Mouse (Mus musculus): ENCODE data around the gene Kif14. TPM values are rescaled to one million over a fixed set of nuclear protein-coding genes. Genes with fewer than 3 reads are reported as not detected.

The Kif14 gene
- polyA plus RNA-seq, 2 experiments: 5.1 to 6.2 TPM

DNA sequence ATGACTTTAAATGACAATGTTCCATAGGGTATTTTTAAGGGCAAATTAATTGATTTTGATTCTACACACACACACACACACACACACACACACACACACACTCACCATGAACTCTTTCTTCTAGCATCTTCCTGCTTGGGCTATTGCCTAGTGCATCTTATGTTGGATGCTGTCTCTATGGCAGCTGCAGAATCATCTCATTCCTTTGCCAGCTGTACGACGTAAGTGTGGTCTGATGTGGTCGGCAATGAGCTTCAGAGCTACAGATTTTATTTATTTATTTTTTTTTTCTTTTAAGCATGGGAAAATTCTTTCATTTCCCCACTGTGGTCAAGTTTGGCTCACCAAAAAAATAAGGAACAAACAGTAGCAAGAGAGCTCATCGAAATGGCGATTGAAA, 92.6 kb downstream of the Kif14 start:
- no peak overlapping the region for H3K9ac ChIP-seq (ENCODE audit: low read depth, low read length, severe bottlenecking)
- H3K4me2 ChIP-seq (replicated peaks; ENCODE audit: low read depth, low read length, severe bottlenecking): no peak overlapping the region
- 55% methylated on average over 5 of the region's 5 CpGs for WGBS
- no peak for DNase-seq (ENCODE audit: low spot score)
- no peaks in the 10 kb centered on the region for H3K36me3 ChIP-seq (ENCODE audit: control insufficient read depth, insufficient read depth, low read length)
- H3K4me1 ChIP-seq (ENCODE audit: control insufficient read depth, insufficient read depth, low read length): peaks cover 29% of the 10 kb centered on the region
- H3K27ac ChIP-seq (replicated peaks; ENCODE audit: low read depth, low read length): no peak overlapping the region; the same call in 1 of the 2 replicates
- no peak overlapping the region for H3K4me3 ChIP-seq (replicated peaks; ENCODE audit: low read length)
- H3K9me3 ChIP-seq (ENCODE audit: control insufficient read depth, low read length): no peaks in the 10 kb centered on the region
- no peak for TF ChIP-seq POLR2A (IDR thresholded peaks at IDR 0.05; ENCODE audit: borderline replicate concordance, extremely low read depth, insufficient read depth, insufficient read length)
- ATAC-seq (ENCODE audit: low FRiP score, low read depth): no peak
- H3K27me3 ChIP-seq (ENCODE audit: control insufficient read depth, insufficient read depth, low read length): no peaks in the 10 kb centered on the region

GRCm38 (mm10) chr1:136559284-136559683, 93.1 kb downstream of the Kif14 start:
- Histone ChIP-seq H3K9me3 (ENCODE audit: control insufficient read depth, low read length) (no peaks in the 10 kb centered on the region), H3K4me2 (replicated peaks; ENCODE audit: low read depth, low read length, severe bottlenecking) (no peak overlapping the region), H3K27me3 (ENCODE audit: control insufficient read depth, insufficient read depth, low read length) (no peaks in the 10 kb centered on the region), H3K4me1 (ENCODE audit: control insufficient read depth, insufficient read depth, low read length) (peaks cover 27% of the 10 kb centered on the region), H3K9ac (ENCODE audit: low read depth, low read length, severe bottlenecking) (no peak overlapping the region), H3K27ac (replicated peaks; ENCODE audit: low read depth, low read length) (no peak overlapping the region; the same call in 1 of the 2 replicates), H3K36me3 (ENCODE audit: control insufficient read depth, insufficient read depth, low read length) (no peaks in the 10 kb centered on the region), H3K4me3 (replicated peaks; ENCODE audit: low read length) (no peak overlapping the region)
- peak; percentile 71 for ATAC-seq (ENCODE audit: low FRiP score, low read depth)
- no peak for DNase-seq (ENCODE audit: low spot score)
- WGBS: 37% methylated on average over 5 of the region's 5 CpGs
- no peak for TF ChIP-seq POLR2A (IDR thresholded peaks at IDR 0.05; ENCODE audit: borderline replicate concordance, extremely low read depth, insufficient read depth, insufficient read length)

DNA sequence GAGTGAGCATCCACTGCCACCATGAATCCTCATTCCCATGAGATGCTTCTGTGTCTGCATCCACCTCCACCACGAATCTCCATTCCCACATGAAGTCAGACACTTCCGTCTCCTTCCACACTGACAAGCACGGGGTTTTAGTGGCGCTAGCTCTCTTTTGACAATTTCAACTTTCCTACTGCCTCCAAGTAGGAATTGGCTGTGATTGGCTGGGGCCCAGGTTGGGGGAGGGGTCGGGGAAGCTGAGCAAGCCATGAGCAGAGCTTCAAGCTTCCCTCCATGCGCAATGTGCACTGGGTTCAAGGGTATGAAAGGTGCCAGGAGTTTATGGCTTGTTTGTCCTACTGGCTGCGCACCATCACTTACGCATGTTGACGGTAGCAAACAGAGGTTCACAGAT, 93.6 kb downstream of the Kif14 start:
- Histone ChIP-seq H3K9me3 (ENCODE audit: control insufficient read depth, low read length) (no peaks in the 10 kb centered on the region), H3K36me3 (ENCODE audit: control insufficient read depth, insufficient read depth, low read length) (no peaks in the 10 kb centered on the region), H3K4me3 (replicated peaks; ENCODE audit: low read length) (no peak overlapping the region), H3K27ac (replicated peaks; ENCODE audit: low read depth, low read length) (no peak overlapping the region), H3K4me2 (replicated peaks; ENCODE audit: low read depth, low read length, severe bottlenecking) (no peak overlapping the region), H3K27me3 (ENCODE audit: control insufficient read depth, insufficient read depth, low read length) (no peaks in the 10 kb centered on the region), H3K4me1 (ENCODE audit: control insufficient read depth, insufficient read depth, low read length) (peaks cover 27% of the 10 kb centered on the region), H3K9ac (ENCODE audit: low read depth, low read length, severe bottlenecking) (no peak overlapping the region)
- DNase-seq (ENCODE audit: low spot score): no peak
- 79% methylated on average over 9 of the region's 9 CpGs for WGBS
- no peak for TF ChIP-seq POLR2A (IDR thresholded peaks at IDR 0.05; ENCODE audit: borderline replicate concordance, extremely low read depth, insufficient read depth, insufficient read length)
- ATAC-seq (ENCODE audit: low FRiP score, low read depth): no peak

- DNase-seq (ENCODE audit: low spot score): no peak
Measured at GRCm38 (mm10) chr1:136561823-136562222, 95.7 kb downstream of the Kif14 start.

GRCm38 (mm10) chr1:136563149-136563548, 97.0 kb downstream of the Kif14 start:
- Histone ChIP-seq H3K27ac (replicated peaks; ENCODE audit: low read depth, low read length) (no peak overlapping the region), H3K4me3 (replicated peaks; ENCODE audit: low read length) (no peak overlapping the region), H3K9ac (ENCODE audit: low read depth, low read length, severe bottlenecking) (no peak overlapping the region), H3K27me3 (ENCODE audit: control insufficient read depth, insufficient read depth, low read length) (no peaks in the 10 kb centered on the region), H3K4me2 (replicated peaks; ENCODE audit: low read depth, low read length, severe bottlenecking) (no peak overlapping the region), H3K9me3 (ENCODE audit: control insufficient read depth, low read length) (no peaks in the 10 kb centered on the region), H3K4me1 (ENCODE audit: control insufficient read depth, insufficient read depth, low read length) (peaks cover 20% of the 10 kb centered on the region), H3K36me3 (ENCODE audit: control insufficient read depth, insufficient read depth, low read length) (no peaks in the 10 kb centered on the region)
- no peak for DNase-seq (ENCODE audit: low spot score)
- no peak for TF ChIP-seq POLR2A (IDR thresholded peaks at IDR 0.05; ENCODE audit: borderline replicate concordance, extremely low read depth, insufficient read depth, insufficient read length)
- no peak for ATAC-seq (ENCODE audit: low FRiP score, low read depth)
- 19% methylated on average over 11 of the region's 11 CpGs for WGBS

More at GRCm38 (mm10) chr1:136561823-136562222, 95.7 kb downstream of the Kif14 start:
- no peak overlapping the region for H3K4me2 ChIP-seq (replicated peaks; ENCODE audit: low read depth, low read length, severe bottlenecking)
- H3K9ac ChIP-seq (ENCODE audit: low read depth, low read length, severe bottlenecking): no peak overlapping the region
- ATAC-seq (ENCODE audit: low FRiP score, low read depth): no peak
- H3K4me3 ChIP-seq (replicated peaks; ENCODE audit: low read length): no peak overlapping the region
- 57% methylated on average over 10 of the region's 10 CpGs for WGBS
- no peak for TF ChIP-seq POLR2A (IDR thresholded peaks at IDR 0.05; ENCODE audit: borderline replicate concordance, extremely low read depth, insufficient read depth, insufficient read length)
- no peaks in the 10 kb centered on the region for H3K36me3 ChIP-seq (ENCODE audit: control insufficient read depth, insufficient read depth, low read length)
- H3K9me3 ChIP-seq (ENCODE audit: control insufficient read depth, low read length): no peaks in the 10 kb centered on the region
- no peaks in the 10 kb centered on the region for H3K27me3 ChIP-seq (ENCODE audit: control insufficient read depth, insufficient read depth, low read length)
- peaks cover 20% of the 10 kb centered on the region for H3K4me1 ChIP-seq (ENCODE audit: control insufficient read depth, insufficient read depth, low read length)
- H3K27ac ChIP-seq (replicated peaks; ENCODE audit: low read depth, low read length): no peak overlapping the region

DNA sequence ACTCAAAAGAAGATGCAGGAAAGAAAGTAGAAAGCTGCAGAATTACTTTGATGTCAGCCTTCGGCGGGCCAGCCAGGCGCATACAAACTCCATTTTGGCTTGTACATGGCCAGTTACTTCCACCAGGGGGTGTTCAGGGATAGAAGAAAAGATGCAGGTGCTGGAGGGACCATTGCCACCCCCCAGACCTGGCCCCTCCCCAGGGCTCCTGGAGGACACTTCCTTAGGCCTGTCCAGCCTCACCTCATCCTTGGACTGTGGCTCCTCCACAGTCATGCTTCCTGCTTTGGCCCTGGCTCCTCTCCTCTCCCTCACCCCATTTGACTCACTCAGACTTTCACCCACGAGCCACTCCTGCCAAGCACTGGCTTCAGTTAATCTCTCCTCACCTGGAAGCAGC, 98.8 kb downstream of the Kif14 start:
- 56% methylated on average over 4 of the region's 4 CpGs for WGBS
- no peak overlapping the region for H3K4me3 ChIP-seq (replicated peaks; ENCODE audit: low read length)
- no peaks in the 10 kb centered on the region for H3K36me3 ChIP-seq (ENCODE audit: control insufficient read depth, insufficient read depth, low read length)
- H3K4me1 ChIP-seq (ENCODE audit: control insufficient read depth, insufficient read depth, low read length): peaks cover 14% of the 10 kb centered on the region
- no peak overlapping the region for H3K27ac ChIP-seq (replicated peaks; ENCODE audit: low read depth, low read length)
- H3K27me3 ChIP-seq (ENCODE audit: control insufficient read depth, insufficient read depth, low read length): no peaks in the 10 kb centered on the region
- TF ChIP-seq POLR2A (IDR thresholded peaks at IDR 0.05; ENCODE audit: borderline replicate concordance, extremely low read depth, insufficient read depth, insufficient read length): no peak
- no peak for ATAC-seq (ENCODE audit: low FRiP score, low read depth)
- no peak overlapping the region for H3K9ac ChIP-seq (ENCODE audit: low read depth, low read length, severe bottlenecking)
- no peak overlapping the region for H3K4me2 ChIP-seq (replicated peaks; ENCODE audit: low read depth, low read length, severe bottlenecking)
- no peaks in the 10 kb centered on the region for H3K9me3 ChIP-seq (ENCODE audit: control insufficient read depth, low read length)
- DNase-seq (ENCODE audit: low spot score): no peak
